Mouse (Mus musculus): ENCODE results near the gene Dusp22. TPM values are rescaled to one million over a fixed set of nuclear protein-coding genes. Genes with fewer than 3 reads are reported as not detected.

Dusp22 gene
- polyA plus RNA-seq, 1 experiment, result 37.0 TPM

DNA sequence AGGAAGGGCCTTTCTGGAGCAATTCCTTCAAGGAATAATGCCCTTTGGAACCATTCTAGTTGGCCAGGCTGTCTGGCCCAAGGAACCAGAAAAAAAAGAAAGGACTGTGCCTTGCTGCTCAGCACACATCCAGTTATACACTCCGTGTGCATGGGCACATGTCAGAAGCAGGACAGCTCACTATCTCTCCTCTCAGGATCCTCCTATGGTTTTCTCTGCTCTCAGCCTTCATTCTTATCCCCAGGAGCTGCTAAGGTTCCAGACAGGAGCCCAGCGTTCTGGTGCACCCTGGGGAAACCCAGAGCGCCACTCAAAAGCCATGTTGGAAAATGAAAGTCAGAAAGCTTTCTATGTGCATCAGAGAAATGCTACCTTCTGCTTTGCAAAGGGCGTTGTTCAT is 55.8 kb downstream of the Dusp22 start:
- DNase-seq (ENCODE audit: low spot score), result no peak

DNA sequence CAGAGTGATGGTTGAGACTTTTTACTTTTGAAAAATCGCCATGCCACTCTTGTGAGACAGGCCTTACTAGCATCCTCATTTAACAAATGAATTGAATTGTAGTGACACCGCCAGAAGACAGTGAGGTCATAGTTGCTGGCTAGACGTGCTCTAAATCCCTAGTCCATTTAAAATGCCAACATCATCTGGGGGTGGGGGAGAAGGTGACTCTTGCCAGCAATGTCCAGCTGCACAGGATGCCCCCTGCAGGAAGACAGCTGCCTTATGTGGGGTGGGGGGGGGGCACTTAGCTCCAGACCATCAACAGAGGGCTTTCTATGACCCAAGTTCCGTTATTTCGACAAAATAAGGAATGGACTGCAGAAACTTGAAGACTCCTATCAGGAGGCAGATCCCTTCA is 56.8 kb downstream of the Dusp22 start:
- DNase-seq (ENCODE audit: low spot score), result no peak

DNA sequence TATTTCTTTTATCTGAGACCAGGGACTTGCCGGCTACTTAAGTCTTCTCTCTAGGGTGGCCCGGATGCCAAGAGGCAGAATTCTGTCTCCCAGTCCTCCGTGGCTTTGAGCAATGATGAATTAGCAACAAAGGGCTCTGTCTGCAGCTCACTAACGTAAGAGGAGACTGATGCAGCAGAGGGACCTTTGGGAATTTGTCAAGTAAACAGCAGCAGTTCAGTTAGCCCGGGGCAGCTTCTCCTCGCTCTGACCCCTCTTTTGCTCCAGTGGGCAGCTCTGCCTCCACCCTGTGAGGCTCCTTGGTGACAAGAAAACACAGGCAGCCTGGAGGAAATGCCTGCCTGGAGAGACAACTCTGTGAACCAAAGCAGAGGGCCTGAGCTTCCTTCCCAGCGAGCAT is 62.8 kb downstream of the Dusp22 start:
- peak; percentile 8 for DNase-seq (ENCODE audit: low spot score)

DNA sequence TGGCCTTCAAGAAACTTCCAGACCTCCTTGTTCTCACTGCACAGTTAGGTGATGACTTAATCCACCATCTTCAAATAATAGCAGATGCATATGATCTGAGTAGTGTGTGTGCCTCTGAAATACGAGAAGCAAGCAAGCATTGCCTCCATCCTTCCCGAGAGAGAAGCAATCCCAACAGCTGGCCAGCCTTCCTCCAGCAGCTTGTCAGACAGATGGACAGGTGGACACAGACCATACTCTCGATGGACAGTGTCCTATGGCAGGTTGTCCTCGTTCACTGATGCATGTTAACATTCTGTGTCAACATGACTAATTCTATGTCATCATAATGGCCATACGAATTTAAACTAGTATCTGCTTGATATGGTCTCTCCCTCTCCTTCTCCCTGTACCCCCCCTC is 63.5 kb downstream of the Dusp22 start:
- no peak for DNase-seq (ENCODE audit: low spot score)

DNA sequence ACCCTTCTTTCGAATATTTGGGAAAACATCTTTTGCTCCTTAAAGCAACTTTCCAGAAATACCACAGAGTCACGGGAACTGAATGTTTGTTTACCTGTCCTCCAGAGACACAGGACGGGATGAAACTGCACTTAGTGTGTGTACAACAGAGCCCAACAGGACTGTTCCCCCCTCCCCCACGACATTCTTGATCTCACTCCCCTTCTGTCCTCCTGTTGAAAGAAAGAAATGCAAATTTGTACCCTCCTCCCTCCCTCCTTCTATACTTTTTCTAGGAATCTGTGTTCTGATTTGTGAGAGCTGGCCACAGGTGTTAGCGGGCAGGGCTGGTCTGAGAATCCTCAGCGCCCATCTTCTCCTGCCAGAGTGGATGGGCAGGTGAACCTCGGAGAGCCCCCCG is 64.1 kb downstream of the Dusp22 start:
- no peak for DNase-seq (ENCODE audit: low spot score)

DNA sequence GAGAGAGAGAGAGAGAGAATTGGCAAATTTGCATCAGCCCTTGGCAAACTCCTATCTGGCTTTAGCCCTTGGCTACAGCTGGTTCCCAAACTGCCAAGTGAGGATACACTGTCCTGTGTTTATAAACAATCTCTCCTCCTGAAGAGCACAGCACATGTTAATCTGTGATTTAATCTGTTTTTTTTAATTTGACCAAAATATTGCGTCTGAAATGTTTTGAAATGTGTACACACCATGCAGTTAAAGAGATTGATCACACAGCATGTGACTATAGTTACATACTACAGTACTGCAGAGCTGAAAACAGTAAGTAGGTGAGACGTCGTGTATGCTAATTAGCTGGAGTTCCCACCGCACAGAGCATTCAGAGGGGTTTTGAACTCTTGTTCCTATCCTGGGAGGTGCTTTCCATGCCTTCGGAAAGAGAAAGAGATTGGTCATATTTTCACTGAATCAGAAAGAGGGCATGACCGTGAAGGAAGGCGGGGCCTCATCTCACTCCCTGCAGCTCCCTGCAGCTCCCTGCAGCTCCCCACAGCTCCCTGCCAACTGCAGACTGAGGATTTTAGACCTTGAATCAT is 65.0 kb downstream of the Dusp22 start:
- DNase-seq (ENCODE audit: low spot score), result peak; percentile 19

DNA sequence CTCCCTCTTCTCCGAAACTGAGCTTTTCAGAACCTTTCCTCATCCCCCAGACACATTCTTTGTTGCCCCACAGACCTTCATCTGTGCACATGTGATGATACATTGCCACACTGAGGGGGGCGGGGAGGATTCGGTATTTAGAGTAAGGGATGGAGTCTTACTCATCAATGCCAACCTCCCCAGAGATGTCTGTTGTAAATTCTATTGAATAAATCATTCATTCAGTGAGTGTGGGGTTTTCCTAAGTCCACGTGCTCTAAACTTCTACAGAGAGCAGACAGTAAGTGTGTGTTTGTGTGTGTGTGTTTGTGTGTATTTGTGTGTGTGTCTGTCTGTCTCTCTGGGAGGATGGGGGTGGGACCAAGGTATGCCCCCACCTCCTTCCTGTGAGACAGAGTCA is 67.1 kb downstream of the Dusp22 start:
- DNase-seq (ENCODE audit: low spot score), result no peak

DNA sequence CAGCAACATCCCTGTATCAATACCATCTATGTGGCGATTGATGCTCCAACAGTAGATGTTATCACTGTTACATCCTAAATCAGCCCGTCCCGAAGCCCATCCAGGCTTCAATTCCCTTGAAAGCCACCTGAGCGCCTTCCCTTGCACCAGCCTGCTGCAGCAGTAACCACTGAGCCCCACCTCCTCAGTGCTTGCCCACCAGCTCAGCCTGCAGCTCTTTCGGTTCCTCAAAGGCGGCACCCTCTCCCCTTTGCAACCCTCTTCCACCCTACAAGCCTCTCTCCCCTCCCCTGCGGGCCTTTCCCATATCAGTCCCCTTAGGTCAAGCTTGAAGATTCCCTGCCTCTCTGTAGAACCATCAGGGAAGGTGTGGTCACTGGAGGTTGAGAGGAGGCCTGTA is 68.4 kb downstream of the Dusp22 start:
- peak; percentile 10 for DNase-seq (ENCODE audit: low spot score)

DNA sequence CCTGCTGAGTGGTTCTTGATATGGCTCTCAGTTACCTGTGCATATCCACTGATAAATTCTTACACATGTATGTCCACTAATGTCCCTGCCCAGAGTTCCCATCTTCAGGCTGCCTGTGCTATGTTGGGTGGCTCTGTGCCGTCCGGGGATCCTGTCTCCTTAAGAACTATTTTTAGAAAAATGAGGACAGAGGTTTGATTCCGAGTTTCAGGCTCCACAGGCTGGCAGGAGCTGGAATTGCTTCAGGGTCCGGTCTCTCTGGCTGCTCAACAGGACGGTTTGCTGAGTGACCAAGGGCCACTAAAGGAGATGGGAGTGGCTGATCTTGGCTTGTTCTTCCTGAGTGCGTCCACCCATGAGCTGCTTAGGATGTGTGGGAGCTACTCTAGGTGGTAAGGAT is 69.4 kb downstream of the Dusp22 start:
- no peak for DNase-seq (ENCODE audit: low spot score)

DNA sequence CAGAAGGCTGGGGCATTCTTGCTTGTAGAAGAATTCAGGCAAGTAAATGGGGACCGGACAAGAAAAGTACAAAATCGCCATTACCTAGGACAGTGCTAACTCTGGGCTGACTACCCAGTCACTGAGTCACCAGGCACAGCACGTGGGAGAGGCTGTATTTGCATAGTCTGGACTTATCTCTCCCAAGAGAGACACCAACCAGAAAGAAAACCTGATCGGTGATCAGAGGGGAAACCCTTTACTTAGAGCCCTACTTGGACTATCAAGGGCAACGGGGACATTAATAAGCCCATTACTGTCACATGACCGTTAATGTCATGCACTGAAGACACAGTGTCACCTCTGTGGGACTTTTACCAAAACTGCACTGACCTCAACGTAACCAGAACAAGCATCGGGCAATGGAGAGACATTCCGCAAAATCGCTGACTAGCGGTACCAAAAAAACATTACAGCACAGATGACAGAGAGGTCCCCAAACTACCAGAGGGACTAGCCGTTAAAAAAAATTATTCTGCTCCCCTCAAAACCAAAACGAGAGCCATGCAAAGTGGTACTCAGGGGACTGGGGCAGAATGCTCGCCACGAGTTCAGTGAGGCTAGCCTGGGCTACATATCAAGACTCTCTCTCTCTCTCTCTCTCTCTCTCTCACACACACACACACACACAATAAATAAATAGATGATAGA is 70.5 kb downstream of the Dusp22 start:
- no peak for DNase-seq (ENCODE audit: low spot score)

DNA sequence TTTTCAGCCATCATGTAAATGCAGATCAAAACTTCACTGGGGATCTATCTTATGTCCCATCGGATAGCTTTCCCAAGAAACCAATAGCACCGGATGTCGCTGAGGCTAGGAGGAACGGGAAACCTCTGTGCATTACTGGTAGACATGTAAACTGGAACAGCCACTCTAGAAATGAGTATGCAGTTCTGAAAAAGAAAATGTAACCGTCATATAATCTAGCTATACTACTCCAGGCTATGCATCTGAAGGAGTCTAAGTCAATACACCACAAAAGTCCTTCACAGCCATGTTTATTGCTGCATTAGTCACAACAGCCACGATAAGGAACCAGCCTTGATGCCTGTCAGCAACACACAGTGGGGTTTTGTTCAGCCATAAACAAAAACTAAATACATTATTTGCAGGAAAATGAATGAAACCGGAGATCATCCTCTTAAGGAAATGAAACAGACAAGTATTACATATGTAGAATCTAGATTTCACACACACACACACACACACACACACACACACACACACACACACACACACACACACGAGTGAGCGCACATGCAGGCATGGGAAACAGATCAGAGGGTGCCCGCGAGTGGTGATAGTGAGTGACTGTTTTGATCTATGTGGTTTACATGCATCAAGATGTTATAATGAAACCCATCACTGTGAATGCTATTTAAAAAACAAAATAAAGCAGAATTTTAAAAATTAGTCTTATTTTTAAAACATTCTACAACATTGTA is 73.1 kb downstream of the Dusp22 start:
- no peak for DNase-seq (ENCODE audit: low spot score)

DNA sequence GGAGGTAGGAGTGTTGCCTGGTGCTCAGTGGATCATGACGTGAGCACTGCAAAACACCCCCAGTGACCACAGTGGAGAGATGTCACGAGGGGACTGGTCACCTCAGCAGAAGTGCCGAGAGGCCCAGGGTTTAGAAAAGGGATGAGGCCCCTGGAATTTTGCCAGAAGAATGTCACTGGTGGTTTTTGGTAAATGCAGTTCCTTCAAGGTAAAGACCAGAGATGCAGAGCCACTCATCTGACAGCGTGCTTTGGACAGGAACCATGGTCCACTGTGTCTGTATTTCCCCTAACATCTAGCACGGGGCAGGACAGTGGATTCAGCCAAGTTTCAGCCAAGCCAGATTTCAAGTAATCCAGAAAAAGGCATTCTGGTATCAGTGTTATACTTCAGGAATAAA is 76.9 kb downstream of the Dusp22 start:
- DNase-seq (ENCODE audit: low spot score), result no peak

DNA sequence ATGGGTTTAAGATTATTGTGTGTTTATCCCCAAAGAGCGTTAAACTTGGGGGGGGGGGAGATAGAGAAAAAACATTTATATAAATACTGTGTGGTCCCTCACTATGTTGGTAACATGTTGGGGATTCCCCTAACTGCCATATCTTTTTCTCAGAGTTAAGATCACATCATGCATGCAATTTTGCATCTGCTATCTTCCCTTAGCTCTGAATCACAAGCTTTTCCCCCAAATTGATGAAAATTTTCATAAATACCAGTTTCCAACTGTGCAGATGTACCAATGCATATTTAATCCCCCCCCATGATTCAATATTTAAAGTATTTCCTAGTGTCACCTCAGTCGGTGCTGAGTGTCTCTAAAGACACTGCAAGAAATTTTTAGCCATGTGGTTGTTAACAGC is 77.5 kb downstream of the Dusp22 start:
- no peak for DNase-seq (ENCODE audit: low spot score)

DNA sequence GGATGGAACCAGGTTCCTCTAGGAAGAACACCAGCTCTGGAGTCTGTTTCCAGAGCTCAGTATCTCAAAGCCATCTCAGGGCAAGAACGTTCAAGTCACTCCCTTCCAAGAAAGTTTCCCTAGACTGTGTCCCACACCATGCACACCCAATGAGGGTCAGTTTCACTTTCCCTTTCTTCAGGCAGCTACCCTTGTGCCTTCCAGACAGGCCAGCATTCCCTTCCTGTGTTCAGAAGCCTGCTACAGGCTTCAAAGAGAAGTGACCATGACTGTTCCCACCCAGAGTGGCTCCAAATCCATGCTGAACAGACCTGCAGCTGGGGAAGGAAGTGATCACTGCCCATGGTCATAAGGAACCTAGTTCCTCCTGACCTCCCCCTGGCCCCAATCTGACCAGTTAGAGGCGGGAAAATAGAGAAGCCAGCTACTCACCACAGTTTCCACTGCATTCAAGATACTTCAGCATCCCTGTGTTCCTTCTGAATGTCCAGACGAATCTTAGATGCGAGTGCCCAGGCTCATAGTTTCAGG is 78.6 kb downstream of the Dusp22 start:
- DNase-seq (ENCODE audit: low spot score), result no peak

DNA sequence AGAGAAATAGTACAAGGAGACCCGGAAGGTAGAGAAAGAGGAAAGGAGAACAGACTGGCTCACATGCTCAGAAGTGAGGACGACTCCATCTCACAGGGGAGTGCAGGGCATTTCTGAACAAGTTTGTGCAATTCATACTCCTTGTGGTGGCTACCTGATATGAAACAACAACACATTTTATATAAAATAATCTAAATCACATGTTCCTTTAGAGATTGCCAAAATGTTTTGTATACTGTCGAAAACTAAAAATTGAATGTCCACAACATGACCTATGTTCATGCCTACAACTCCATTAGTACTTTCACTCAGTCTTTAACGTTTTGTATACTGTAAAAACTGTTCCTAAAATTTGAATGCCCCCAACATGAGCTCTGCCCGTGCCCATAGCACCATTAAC is 81.4 kb downstream of the Dusp22 start:
- no peak for DNase-seq (ENCODE audit: low spot score)

DNA sequence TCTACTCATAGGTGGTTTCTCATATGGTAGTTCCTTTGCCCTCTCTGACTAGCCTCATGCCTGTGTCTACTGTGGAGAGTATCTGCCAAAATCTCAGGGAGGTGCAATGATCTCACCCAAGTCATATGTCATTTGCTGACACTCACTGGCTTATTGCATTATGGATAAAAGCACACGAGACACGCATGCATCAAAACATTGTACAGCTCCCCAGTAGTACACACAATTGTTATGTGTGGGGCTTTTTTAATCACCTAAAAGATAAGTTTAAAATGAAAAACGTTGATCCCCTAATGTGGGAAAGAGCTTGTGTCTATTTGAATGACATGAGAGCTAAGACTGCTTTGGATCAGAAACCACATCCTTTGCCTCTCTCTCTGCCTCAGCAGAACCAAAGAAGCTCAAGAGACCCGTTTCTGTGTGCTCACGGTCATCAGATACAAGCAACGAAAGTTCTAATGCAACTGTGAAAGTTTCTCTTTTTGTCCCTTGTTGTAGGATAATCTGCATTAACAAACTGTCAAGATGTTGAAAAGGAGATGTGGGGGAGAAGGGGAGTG is 82.7 kb downstream of the Dusp22 start:
- no peak for DNase-seq (ENCODE audit: low spot score)

DNA sequence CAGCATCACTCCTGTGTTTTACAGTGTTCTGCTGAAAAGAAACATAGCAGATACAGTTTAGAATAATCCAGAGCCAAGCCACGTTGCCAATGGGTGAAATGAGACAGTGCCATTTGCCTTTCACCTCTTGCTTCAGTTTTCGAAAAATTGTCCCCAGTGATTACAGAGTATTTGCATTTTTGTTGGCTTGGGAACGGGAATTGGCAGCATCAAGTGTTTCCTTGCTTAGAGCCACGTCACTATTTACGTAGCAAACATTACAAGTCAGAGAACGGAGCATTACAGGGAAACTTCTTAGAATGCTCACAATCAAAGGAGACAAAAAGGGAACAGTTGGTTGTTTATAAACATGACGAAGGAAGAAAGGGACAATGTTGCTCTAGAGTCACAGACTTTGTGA is 85.3 kb downstream of the Dusp22 start:
- DNase-seq (ENCODE audit: low spot score), result no peak

DNA sequence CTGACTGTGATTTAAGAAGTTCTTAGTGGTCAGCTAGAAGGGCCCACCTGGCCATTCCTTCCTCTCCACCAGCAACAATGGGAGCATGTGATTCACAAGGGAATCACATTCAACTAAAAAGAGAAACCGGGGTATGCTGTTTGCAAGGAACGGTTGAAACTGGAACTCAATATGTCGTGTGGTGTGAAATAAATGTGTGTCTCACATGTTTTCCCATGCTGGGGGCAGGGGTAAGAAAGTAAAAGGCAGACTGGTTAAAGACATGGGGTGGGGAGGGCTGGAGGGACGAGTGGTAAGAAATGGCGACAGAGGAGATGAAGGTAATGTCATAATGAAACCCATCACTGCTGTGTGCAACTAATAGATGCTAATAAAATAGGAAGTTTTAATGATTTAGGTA is 87.3 kb downstream of the Dusp22 start:
- DNase-seq (ENCODE audit: low spot score), result no peak

DNA sequence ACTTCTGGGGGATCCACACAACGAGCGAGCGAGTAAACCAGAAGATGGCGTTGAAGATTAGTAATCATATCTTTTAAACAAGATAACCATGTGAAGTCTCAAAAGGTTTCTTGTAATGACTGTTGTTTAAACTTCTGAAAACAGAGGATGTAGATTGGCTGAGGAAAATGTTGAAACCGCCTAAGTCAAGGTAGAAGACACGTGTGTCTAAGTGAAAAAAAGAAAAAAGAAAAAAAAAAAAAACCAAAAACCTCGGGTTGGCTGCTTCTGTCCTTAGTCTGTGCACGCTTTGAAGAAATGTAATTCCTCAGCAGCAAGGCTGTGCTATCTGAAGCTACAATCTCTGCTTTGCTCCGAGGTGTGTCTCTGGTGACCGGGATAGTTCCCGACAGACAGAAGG is 87.7 kb downstream of the Dusp22 start:
- DNase-seq (ENCODE audit: low spot score), result no peak

DNA sequence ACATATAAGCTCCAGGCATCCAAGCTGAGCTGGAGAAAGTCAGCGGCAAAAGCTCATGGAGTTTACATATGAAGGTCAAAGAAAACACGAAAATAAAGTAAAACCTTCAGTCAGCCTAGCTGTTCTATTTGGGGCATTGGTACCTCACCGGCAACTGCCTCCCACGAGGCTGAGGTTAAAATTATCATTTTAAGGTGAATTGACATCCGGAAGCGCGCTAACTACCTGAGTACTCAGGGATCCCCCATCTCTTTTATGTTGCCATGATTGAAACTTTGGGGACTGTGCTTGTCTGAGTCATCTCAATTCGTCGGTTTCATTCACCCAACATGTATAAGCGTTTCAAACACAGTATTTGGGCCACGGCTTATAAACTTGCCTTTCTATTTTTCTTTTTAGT is 88.5 kb downstream of the Dusp22 start:
- no peak for DNase-seq (ENCODE audit: low spot score)

DNA sequence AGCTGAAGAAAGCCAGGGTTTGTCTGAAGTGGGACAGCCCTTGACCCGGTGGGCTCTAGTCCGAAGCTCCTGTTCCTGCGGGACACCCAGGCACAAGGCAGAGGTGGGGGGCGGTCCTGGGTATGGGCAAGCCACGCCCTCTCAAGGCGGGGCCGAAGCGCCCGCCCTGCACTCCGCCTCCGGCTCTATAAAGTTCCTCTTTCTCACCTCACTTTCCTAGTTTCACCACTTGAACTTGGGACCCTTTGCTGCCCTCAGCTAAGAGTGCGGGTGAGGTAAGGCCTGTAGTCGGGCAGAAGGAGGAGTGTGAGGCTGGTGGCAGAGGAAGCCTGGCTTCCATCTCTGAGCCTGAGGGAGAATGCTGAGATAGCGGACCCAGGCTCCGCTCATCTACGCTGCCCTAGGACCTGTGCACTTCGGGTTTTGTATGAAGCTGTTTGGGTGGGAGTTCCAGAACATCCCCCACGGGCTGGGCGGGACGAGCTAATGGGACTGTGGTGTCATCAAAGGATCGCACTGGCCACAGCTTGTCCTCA is 89.3 kb downstream of the Dusp22 start, which contains the start of gene Irf4:
Gene Irf4 (plus strand): TSS at position 206 of the 536 bp plus-strand sequence.
- DNase-seq (ENCODE audit: low spot score), result peak; percentile 30

DNA sequence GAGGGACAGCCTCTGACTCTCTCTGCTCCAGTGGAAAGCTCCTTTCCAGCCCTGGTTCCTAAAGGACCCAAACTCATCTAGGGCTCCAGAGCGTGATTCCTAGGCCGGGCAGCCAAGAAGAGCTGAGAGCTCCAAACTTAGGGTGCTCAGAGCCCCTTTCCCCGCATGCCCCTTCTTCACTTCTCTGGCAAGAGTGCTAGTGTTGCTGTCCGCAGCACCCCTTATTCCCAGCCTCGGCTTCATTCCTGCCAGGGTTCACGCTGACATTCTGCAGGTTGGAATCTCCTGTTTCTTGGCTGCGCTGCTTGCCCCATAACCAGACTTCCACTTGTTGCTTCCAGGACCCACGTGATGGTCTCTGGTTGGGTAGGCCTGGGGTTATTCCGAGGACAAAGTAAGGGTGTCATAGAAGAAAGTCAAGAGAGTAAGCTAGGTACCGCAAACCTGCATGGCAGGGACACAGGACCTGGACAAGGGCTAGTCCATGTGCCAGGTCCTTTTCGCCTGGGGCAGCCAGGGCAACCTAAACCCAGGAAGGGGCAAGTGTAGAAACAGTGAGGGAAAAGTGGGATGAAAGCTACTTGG is 89.8 kb downstream of the Dusp22 start:
- DNase-seq (ENCODE audit: low spot score), result no peak

Measured in urinary bladder, adult 2 months (tissue).